Mouse (Mus musculus) C2C12 (cell line): ENCODE data around the gene 2510039O18Rik. TPM values are rescaled to one million over a fixed set of nuclear protein-coding genes. Genes with fewer than 3 reads are reported as not detected.

ENCODE experiments used
- H3K27me3 ChIP-seq: one replicate; pipeline ENCODE4 v1.6.1; 2011; ENCODE audit not compliant: control insufficient read depth, insufficient read depth, insufficient read length
- H3K36me3 ChIP-seq: one replicate; pipeline ENCODE4 v1.6.1; 2011; ENCODE audit not compliant: control insufficient read depth, insufficient read depth
- H3K4me3 ChIP-seq: one replicate; pipeline ENCODE4 v1.5.1; 2011; ENCODE audit warnings: mild to moderate bottlenecking, control low read depth; ENCODE audit not compliant: poor library complexity, insufficient read depth, severe bottlenecking
- H3K79me2 ChIP-seq: one replicate; pipeline ENCODE4 v1.6.1; 2011; ENCODE audit not compliant: control insufficient read depth, insufficient read depth
- H3K79me3 ChIP-seq: one replicate; pipeline ENCODE4 v1.6.1; 2011; ENCODE audit warnings: low read depth, control low read depth
- H3ac ChIP-seq: one replicate; pipeline ENCODE3; 2011; ENCODE audit warnings: low read depth; ENCODE audit not compliant: control insufficient read depth, insufficient read length
- CEBPB ChIP-seq: IDR thresholded peaks from one replicate; pipeline ENCODE4 v1.6.1; 2011; ENCODE audit warnings: low read depth, mild to moderate bottlenecking, control low read depth, moderate library complexity
- CTCF ChIP-seq: IDR thresholded peaks from one replicate; pipeline ENCODE4 v1.5.1; 2011; ENCODE audit not compliant: control insufficient read depth, insufficient read depth, insufficient read length
- FOSL1 ChIP-seq: IDR thresholded peaks from one replicate; pipeline ENCODE4 v1.8.0; 2011; ENCODE audit warnings: mild to moderate bottlenecking, low read length; ENCODE audit not compliant: poor library complexity, insufficient read depth, severe bottlenecking
- MAX ChIP-seq: IDR thresholded peaks from one replicate; pipeline ENCODE4 v1.6.1; 2011; ENCODE audit warnings: mild to moderate bottlenecking, control low read depth
- MYOD1 ChIP-seq: IDR thresholded peaks from one replicate; pipeline ENCODE4 v1.6.1; 2011; ENCODE audit warnings: low read depth; ENCODE audit not compliant: control insufficient read depth, insufficient read length
- MYOG ChIP-seq: IDR thresholded peaks from one replicate; pipeline ENCODE4 v1.6.1; 2011; ENCODE audit not compliant: control insufficient read depth, insufficient read length; ENCODE audit errors: extremely low read depth
- USF1 ChIP-seq: IDR thresholded peaks from one replicate; pipeline ENCODE4 v1.6.1; 2011; ENCODE audit warnings: low read depth, mild to moderate bottlenecking, control low read depth, moderate library complexity
- polyA plus RNA-seq: library from polyadenylated mRNA; unstranded; fragments of >200 nt; fragmentation: generic; extraction: Trizol; gene quantifications from one replicate; pipeline ENCODE4 v1.2.1, GENCODE M21; 2012; ENCODE audit warnings: missing spikeins

The 2510039O18Rik gene
- polyA plus RNA-seq, 1 experiment, result 46.5 TPM

DNA sequence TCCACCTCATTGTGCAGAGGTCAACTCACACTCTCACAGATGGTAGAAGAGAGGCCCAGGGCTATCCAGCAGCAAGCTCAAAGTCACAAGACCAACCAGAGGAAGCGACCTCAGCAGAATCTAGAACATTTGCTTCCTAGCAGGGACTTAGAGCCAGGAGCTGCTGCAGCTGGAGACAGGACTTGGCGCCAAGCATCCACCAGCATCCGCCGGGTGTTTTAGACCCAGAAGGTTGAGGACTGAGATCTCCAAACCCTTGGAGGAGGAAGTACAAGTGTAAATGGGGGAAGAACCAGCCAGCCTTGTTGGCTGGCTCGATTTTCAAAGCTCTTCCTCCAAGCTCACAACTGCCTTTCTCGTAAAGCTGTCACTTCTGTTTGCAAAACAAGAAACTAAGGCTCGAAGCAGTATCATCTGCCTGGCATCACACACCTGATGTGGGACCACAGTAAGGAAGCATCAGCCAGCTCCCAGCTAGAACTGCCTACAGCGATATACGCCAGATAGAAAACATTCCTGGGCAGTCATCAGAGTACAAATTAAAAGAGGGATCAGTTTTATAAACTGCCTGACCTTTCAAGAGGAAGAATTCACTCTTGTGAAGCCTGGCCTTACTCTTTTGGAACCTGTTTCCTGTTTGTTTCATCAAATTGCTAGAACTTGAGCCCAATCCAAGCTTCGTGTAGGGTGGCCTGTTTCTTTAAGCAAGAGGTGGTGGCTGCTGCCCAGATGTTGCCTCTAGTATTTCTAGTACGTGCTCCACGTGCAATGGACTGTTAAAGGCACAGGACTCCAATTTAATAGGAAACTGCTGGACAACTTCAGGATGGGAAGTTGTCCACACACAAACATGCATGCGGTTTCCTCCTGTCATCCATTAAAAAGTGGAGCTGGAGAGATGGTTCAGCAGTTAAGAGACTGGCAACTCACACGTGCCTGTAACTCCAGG, 2.3 kb upstream of the 2510039O18Rik start:
- TF ChIP-seq MAX, result no peak
- TF ChIP-seq USF1, result no peak
- no peak for TF ChIP-seq MYOG
- no peak for TF ChIP-seq CTCF
- TF ChIP-seq FOSL1, result no peak
- TF ChIP-seq CEBPB, result no peak
- no peak for TF ChIP-seq MYOD1
- no peaks in the 10 kb centered on the region for H3K27me3 ChIP-seq
- H3K79me3 ChIP-seq, result peaks cover 22% of the 10 kb centered on the region
- H3K4me3 ChIP-seq, result no peak overlapping the region
- no peaks in the 10 kb centered on the region for H3K36me3 ChIP-seq
- peaks cover 42% of the 10 kb centered on the region for H3K79me2 ChIP-seq
- no peak overlapping the region for H3ac ChIP-seq

DNA sequence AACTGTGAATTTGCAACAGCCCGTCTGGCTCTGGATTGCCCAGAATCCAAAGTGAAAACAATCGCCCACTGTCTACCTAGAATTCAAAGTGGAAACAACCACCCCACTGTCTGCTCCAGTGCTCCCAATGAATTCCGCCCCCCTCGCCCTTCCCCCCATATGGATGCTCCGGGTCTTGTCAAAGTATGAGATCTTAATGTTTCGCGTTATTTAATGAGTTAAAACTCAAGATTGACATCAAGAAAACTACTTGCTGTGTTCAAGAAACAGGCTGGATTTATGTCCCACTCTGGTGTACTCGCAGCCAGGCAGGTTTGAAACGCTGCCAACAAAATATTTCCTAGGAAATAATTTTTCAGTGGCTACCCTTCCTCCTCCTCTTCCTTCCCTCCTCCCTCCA, 584 bp upstream of the 2510039O18Rik start:
- H3K79me3 ChIP-seq, result peaks cover 20% of the 10 kb centered on the region
- no peaks in the 10 kb centered on the region for H3K27me3 ChIP-seq
- H3K4me3 ChIP-seq, result no peak overlapping the region
- TF ChIP-seq MAX (no peak), MYOG (no peak), MYOD1 (no peak), FOSL1 (no peak), CTCF (no peak), USF1 (no peak)
- H3K79me2 ChIP-seq, result peaks cover 48% of the 10 kb centered on the region
- no peak overlapping the region for H3ac ChIP-seq
- H3K36me3 ChIP-seq, result peaks cover 7% of the 10 kb centered on the region

DNA sequence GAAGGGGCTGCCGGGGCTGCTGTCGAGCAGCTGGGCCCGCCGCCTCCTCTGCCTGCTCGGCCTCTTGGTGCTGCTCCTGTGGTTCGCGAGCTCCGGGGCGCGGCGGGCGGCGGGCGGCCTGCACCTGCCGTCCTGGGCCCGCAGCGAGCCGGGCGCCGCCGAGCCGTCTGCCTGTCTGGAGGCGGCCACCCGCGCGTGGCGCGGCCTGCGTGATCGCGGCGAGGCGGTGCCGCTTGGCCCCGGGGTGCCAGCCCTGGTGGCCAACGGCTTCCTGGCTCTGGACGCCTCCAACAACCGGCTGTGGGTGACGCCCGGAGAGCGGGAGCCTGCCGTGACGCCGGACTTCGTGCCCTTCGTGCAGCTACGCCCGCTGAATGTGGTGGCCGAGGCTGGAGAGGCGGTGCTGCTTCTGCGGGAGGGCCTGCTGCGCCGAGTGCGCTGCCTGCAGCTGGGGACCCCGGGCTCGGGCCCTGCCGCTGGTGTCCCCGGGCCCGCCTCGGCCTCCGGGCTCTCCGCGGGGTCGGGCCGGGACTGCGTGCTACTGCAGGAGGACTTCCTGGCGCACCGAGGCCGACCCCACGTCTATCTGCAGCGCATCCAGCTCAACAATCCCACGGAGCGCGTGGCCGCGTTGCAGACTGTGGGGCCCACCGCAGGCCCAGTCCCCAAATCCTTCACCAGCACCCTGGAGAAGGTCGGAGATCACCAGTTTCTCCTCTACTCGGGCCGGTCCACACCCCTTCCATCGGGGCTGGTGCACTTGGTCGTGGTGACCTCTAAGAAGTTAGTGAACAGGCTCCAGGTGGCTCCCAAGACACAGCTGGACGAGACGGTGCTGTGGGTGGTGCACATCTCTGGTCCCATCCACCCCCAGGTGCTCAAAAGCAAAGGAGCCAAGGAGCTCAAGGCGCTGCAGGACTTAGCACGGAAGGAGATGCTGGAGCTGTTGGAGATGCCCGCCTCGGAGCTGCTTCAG, 638 bp downstream of the 2510039O18Rik start:
- no peaks in the 10 kb centered on the region for H3K27me3 ChIP-seq
- H3ac ChIP-seq, result peak overlapping the region; percentile 82
- peaks cover 19% of the 10 kb centered on the region for H3K36me3 ChIP-seq
- H3K79me3 ChIP-seq, result peaks cover 19% of the 10 kb centered on the region
- H3K79me2 ChIP-seq, result peaks cover 40% of the 10 kb centered on the region
- H3K4me3 ChIP-seq, result peak overlapping the region; percentile 71
- no peak for TF ChIP-seq MYOG
- no peak for TF ChIP-seq MYOD1
- TF ChIP-seq USF1, result no peak
- no peak for TF ChIP-seq FOSL1
- no peak for TF ChIP-seq CTCF
- no peak for TF ChIP-seq MAX
- TF ChIP-seq CEBPB, result no peak

DNA sequence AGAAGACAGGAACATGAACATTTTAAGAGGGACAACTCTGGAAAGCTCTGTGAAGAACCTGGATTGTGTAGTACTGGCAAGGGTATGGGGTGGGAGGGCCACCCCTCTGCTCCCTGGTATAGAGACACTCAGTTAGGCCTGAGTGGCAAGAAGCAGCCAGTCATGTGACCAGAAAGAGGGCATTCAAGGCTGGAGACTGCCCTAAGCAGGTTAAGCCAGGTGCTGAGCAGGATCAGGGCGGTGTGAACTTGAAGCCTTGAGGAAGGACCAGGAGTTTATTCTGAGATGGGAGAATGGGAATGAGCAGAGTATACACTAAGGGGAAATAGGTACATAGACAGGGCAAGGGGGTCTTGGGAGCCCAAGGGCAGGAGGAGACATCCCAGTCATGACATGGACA, 2.3 kb downstream of the 2510039O18Rik start:
- H3K79me2 ChIP-seq, result peaks cover 40% of the 10 kb centered on the region
- H3K4me3 ChIP-seq, result no peak overlapping the region
- H3K79me3 ChIP-seq, result peaks cover 19% of the 10 kb centered on the region
- TF ChIP-seq FOSL1 (no peak), CEBPB (no peak), CTCF (no peak), MAX (no peak), MYOG (no peak), USF1 (peak; percentile 8)
- no peaks in the 10 kb centered on the region for H3K27me3 ChIP-seq
- peaks cover 23% of the 10 kb centered on the region for H3K36me3 ChIP-seq
- H3ac ChIP-seq, result no peak overlapping the region

DNA sequence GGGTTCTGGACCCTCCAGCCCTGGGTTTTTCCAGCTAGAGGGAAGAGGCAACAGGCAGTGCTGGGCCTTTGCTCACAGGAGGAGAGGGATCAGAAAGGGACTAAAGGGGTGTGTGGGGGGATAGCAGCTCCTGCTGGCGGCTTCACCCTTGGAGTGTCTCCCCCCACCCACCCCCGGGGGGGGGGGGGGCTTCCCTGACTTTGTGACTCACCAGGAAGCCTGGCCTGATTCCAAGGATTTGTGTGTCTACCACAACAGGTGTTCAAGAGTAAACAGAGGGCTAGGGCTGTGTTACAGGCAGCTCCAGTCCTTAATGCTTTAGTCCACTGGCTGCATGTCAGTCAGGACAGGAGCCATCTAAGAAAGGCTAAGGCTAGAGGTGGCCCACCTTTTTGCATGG, 6.8 kb downstream of the 2510039O18Rik start:
- no peaks in the 10 kb centered on the region for H3K27me3 ChIP-seq
- peaks cover 23% of the 10 kb centered on the region for H3K36me3 ChIP-seq
- H3K79me2 ChIP-seq, result peaks cover 24% of the 10 kb centered on the region
- H3ac ChIP-seq, result no peak overlapping the region
- H3K4me3 ChIP-seq, result no peak overlapping the region
- no peak for TF ChIP-seq CEBPB
- TF ChIP-seq USF1, result no peak
- TF ChIP-seq FOSL1, result no peak
- no peak for TF ChIP-seq MAX
- peaks cover 9% of the 10 kb centered on the region for H3K79me3 ChIP-seq
